Mouse (Mus musculus): Measurements from ENCODE around the gene Fam57a. TPM values are rescaled to one million over a fixed set of nuclear protein-coding genes. Genes with fewer than 3 reads are reported as not detected.

The Fam57a gene
- polyA plus RNA-seq, 1 experiment from 2014 or later = 34.4 TPM

GRCm38 (mm10) chr11:76154200-76154599, 25.3 kb upstream of the Fam57a start:
- WGBS = 93% methylated on average over 2 of the region's 2 CpGs
- Histone ChIP-seq H3K27ac (no peak overlapping the region), H3K4me1 (peaks cover 4% of the 10 kb centered on the region; the same call in 1 of the 2 replicates), H3K36me3 (peaks cover 8% of the 10 kb centered on the region; the same call in 1 of the 2 replicates), H3K9ac (no peak overlapping the region), H3K4me3 (no peak overlapping the region), H3K4me2 (no peak overlapping the region), H3K27me3 (no peaks in the 10 kb centered on the region), H3K9me3 (no peaks in the 10 kb centered on the region)
- no peak for ATAC-seq (ENCODE audit: borderline replicate concordance, extremely low read depth, low FRiP score, low TSS enrichment)

GRCm38 (mm10) chr11:76154861-76155260, 24.6 kb upstream of the Fam57a start:
- Histone ChIP-seq H3K4me3 (no peak overlapping the region), H3K27ac (no peak overlapping the region)
- ATAC-seq (ENCODE audit: borderline replicate concordance, extremely low read depth, low FRiP score, low TSS enrichment) = no peak

GRCm38 (mm10) chr11:76158375-76158774, 21.1 kb upstream of the Fam57a start:
- no peak overlapping the region for H3K4me2 ChIP-seq
- ATAC-seq (ENCODE audit: borderline replicate concordance, extremely low read depth, low FRiP score, low TSS enrichment) = no peak
- H3K4me1 ChIP-seq = 0 out of 2 replicates have a peak, but pooled peaks cover 3% of the 10 kb centered on the region
- no peaks in the 10 kb centered on the region for H3K9me3 ChIP-seq
- H3K27me3 ChIP-seq = no peaks in the 10 kb centered on the region
- WGBS = 77% methylated on average over 2 of the region's 2 CpGs
- no peak overlapping the region for H3K27ac ChIP-seq
- no peak overlapping the region for H3K4me3 ChIP-seq
- no peak overlapping the region for H3K9ac ChIP-seq
- peaks cover 8% of the 10 kb centered on the region; the same call in 1 of the 2 replicates for H3K36me3 ChIP-seq

More at GRCm38 (mm10) chr11:76154861-76155260, 24.6 kb upstream of the Fam57a start:
- 84% methylated on average over 2 of the region's 2 CpGs for WGBS
- Histone ChIP-seq H3K9me3 (no peaks in the 10 kb centered on the region), H3K27me3 (no peaks in the 10 kb centered on the region), H3K4me2 (no peak overlapping the region), H3K4me1 (no peaks in the 10 kb centered on the region), H3K36me3 (peaks cover 8% of the 10 kb centered on the region; the same call in 1 of the 2 replicates), H3K9ac (no peak overlapping the region)

- 33% methylated on average over 6 of the region's 6 CpGs for WGBS
- no peak; the same call in 1 of the 2 replicates for ATAC-seq (ENCODE audit: borderline replicate concordance, extremely low read depth, low FRiP score, low TSS enrichment)
- Histone ChIP-seq H3K9me3 (no peaks in the 10 kb centered on the region), H3K27me3 (no peaks in the 10 kb centered on the region), H3K4me1 (0 out of 2 replicates have a peak, but pooled peaks cover 3% of the 10 kb centered on the region), H3K36me3 (0 out of 2 replicates have a peak, but pooled peaks cover 6% of the 10 kb centered on the region), H3K4me3 (no peak overlapping the region), H3K27ac (no peak overlapping the region), H3K9ac (no peak overlapping the region), H3K4me2 (no peak overlapping the region)
Measured at GRCm38 (mm10) chr11:76160251-76160650, 19.2 kb upstream of the Fam57a start.

GRCm38 (mm10) chr11:76166657-76167056, 12.8 kb upstream of the Fam57a start:
- H3K9ac ChIP-seq = no peak overlapping the region
- no peaks in the 10 kb centered on the region for H3K9me3 ChIP-seq
- no peak overlapping the region for H3K4me3 ChIP-seq
- H3K27me3 ChIP-seq = no peaks in the 10 kb centered on the region
- H3K4me1 ChIP-seq = peaks cover 9% of the 10 kb centered on the region; the same call in 1 of the 2 replicates
- ATAC-seq (ENCODE audit: borderline replicate concordance, extremely low read depth, low FRiP score, low TSS enrichment) = peak; percentile 27; the same call in 1 of the 2 replicates
- no peak overlapping the region; the same call in 1 of the 2 replicates for H3K27ac ChIP-seq
- H3K36me3 ChIP-seq = 0 out of 2 replicates have a peak, but pooled peaks cover 4% of the 10 kb centered on the region
- no peak overlapping the region for H3K4me2 ChIP-seq
- WGBS = 86% methylated on average over 4 of the region's 4 CpGs

- peaks cover 8% of the 10 kb centered on the region for H3K36me3 ChIP-seq
- no peak overlapping the region for H3K4me2 ChIP-seq
- H3K4me1 ChIP-seq = peaks cover 9% of the 10 kb centered on the region; the same call in 1 of the 2 replicates
- no peak overlapping the region for H3K9ac ChIP-seq
- ATAC-seq (ENCODE audit: borderline replicate concordance, extremely low read depth, low FRiP score, low TSS enrichment) = peak; percentile 57; the same call in 1 of the 2 replicates
- no peaks in the 10 kb centered on the region for H3K27me3 ChIP-seq
- H3K4me3 ChIP-seq = no peak overlapping the region
- no peaks in the 10 kb centered on the region for H3K9me3 ChIP-seq
- WGBS = 12% methylated on average over 5 of the region's 5 CpGs
- no peak overlapping the region; the same call in 1 of the 2 replicates for H3K27ac ChIP-seq
Measured at GRCm38 (mm10) chr11:76167079-76167765, 12.2 kb upstream of the Fam57a start.

- no peak overlapping the region for H3K4me3 ChIP-seq
- no peak overlapping the region for H3K9ac ChIP-seq
- 81% methylated on average over 3 of the region's 3 CpGs for WGBS
- H3K9me3 ChIP-seq = no peaks in the 10 kb centered on the region
- H3K4me2 ChIP-seq = no peak overlapping the region
- no peak for ATAC-seq (ENCODE audit: borderline replicate concordance, extremely low read depth, low FRiP score, low TSS enrichment)
- no peaks in the 10 kb centered on the region for H3K27me3 ChIP-seq
- H3K27ac ChIP-seq = no peak overlapping the region
- peaks cover 9% of the 10 kb centered on the region; the same call in 1 of the 2 replicates for H3K4me1 ChIP-seq
- peaks cover 10% of the 10 kb centered on the region for H3K36me3 ChIP-seq
Measured at GRCm38 (mm10) chr11:76168976-76169375, 10.5 kb upstream of the Fam57a start.

GRCm38 (mm10) chr11:76170207-76170606, 9.3 kb upstream of the Fam57a start:
- H3K9ac ChIP-seq = no peak overlapping the region
- peaks cover 10% of the 10 kb centered on the region for H3K36me3 ChIP-seq
- no peak overlapping the region for H3K4me3 ChIP-seq
- no peaks in the 10 kb centered on the region for H3K9me3 ChIP-seq
- H3K4me2 ChIP-seq = no peak overlapping the region
- H3K4me1 ChIP-seq = peaks cover 9% of the 10 kb centered on the region; the same call in 1 of the 2 replicates
- ATAC-seq (ENCODE audit: borderline replicate concordance, extremely low read depth, low FRiP score, low TSS enrichment) = no peak
- WGBS = 63% methylated on average over 5 of the region's 5 CpGs
- no peak overlapping the region for H3K27ac ChIP-seq
- no peaks in the 10 kb centered on the region for H3K27me3 ChIP-seq

GRCm38 (mm10) chr11:76178726-76179494, 561 bp upstream of the Fam57a start:
- peak; percentile 73 for ATAC-seq (ENCODE audit: borderline replicate concordance, extremely low read depth, low FRiP score, low TSS enrichment)
- no peaks in the 10 kb centered on the region for H3K9me3 ChIP-seq
- 2% methylated on average over 28 of the region's 28 CpGs for WGBS

GRCm38 (mm10) chr11:76180146-76180540, 672 bp downstream of the Fam57a start:
- Histone ChIP-seq H3K4me2 (peak overlapping the region; percentile 96), H3K9me3 (no peaks in the 10 kb centered on the region), H3K27me3 (no peaks in the 10 kb centered on the region), H3K27ac (peak overlapping the region; percentile 71; the same call in 1 of the 2 replicates), H3K4me1 (peaks cover 13% of the 10 kb centered on the region), H3K9ac (peak overlapping the region; percentile 77), H3K4me3 (peak overlapping the region; percentile 94), H3K36me3 (no peaks in the 10 kb centered on the region)
- ATAC-seq (ENCODE audit: borderline replicate concordance, extremely low read depth, low FRiP score, low TSS enrichment) = no peak; the same call in 1 of the 2 replicates
- 13% methylated on average over 7 of the region's 7 CpGs for WGBS

More at GRCm38 (mm10) chr11:76178726-76179494, 561 bp upstream of the Fam57a start:
- Histone ChIP-seq H3K36me3 (peaks cover under 1% of the 10 kb centered on the region; the same call in 1 of the 2 replicates), H3K27ac (peak overlapping the region; percentile 71), H3K27me3 (no peaks in the 10 kb centered on the region), H3K4me3 (peak overlapping the region; percentile 94), H3K4me1 (peaks cover 13% of the 10 kb centered on the region), H3K4me2 (peak overlapping the region; percentile 96), H3K9ac (peak overlapping the region; percentile 77)

GRCm38 (mm10) chr11:76183745-76184144, 4.3 kb downstream of the Fam57a start:
- Histone ChIP-seq H3K27ac (no peak overlapping the region; the same call in 1 of the 2 replicates), H3K4me1 (peaks cover 6% of the 10 kb centered on the region), H3K4me3 (no peak overlapping the region), H3K9me3 (no peaks in the 10 kb centered on the region), H3K27me3 (no peaks in the 10 kb centered on the region), H3K4me2 (no peak overlapping the region), H3K9ac (no peak overlapping the region), H3K36me3 (no peaks in the 10 kb centered on the region)
- WGBS = 77% methylated on average over 4 of the region's 4 CpGs
- ATAC-seq (ENCODE audit: borderline replicate concordance, extremely low read depth, low FRiP score, low TSS enrichment) = no peak

All from lung, embryonic 15.5 days (tissue).